Mouse (Mus musculus) inflammation-experienced regulatory T-cells (primary cell): ENCODE results near the gene 4921501E09Rik. TPM values are rescaled to one million over a fixed set of nuclear protein-coding genes. Genes with fewer than 3 reads are reported as not detected.

ENCODE experiments used
- polyA plus RNA-seq, 2 experiments: library from polyadenylated mRNA; unstranded; fragments of 100-300 nt; shearing (Covaris generic); gene quantifications; one replicate each; pipeline ENCODE4 v1.2.1; 2017

4921501E09Rik gene
- polyA plus RNA-seq: not detected

DNA sequence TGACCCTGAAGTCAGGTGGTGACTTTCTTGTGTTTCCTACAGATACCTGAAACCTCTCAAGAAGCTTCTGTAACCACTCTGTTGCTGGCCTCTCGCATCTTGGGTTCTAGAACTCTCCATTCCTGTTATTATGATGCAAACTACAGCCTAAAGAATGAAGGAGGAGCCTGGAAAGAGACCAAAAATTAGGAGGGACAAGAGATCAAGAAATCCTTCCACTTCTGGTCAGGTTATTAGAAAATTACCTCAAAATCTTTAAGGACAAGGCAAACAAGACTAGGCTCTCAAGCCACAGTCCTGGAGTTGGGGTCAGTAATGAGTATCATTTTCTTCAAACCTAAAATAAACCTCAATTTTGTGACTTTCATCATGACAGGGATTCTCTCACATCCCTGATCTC is at the start of gene 4921501E09Rik:
TSS of gene 4921501E09Rik (minus strand) at position 101 of the 400 bp plus-strand sequence.

DNA sequence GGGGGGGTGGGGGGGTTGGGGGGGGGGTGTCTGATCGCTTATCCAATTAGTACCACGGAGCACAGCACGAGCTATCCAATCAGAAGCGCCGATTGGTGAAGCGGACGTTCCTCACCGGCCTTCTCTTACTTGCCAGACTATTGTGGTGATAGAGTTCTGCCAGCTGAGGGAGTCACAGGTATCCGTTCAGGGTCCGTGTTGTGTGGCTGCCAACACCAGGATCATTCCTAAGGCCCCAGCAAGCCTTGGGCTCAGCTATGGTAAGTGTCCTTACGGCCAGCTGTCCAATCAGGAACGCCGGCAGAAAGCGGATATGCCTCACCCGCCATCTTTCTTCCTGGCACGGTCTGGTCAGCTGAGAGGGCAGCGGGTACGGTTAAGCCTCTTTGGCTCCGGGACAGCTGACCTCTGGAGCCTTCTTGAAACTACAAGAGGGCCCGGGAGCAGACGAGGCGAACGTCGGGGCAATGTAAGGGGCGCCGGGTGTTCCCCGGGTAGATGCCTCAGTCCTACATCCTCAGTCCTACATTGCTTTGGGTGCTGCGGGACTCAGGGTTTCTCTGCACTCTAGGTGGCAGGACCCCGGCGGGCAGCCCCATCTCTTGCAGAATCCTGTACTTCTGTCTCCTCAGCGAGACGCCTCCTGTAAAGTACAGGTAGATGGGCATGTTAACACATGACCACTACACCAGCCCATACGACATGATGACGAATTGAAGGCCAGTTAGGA is 21.5 kb upstream of the 4921501E09Rik start, which contains the start of gene Zfp563:
TSS of gene Zfp563 (plus strand) at position 91 of the 730 bp plus-strand sequence.

DNA sequence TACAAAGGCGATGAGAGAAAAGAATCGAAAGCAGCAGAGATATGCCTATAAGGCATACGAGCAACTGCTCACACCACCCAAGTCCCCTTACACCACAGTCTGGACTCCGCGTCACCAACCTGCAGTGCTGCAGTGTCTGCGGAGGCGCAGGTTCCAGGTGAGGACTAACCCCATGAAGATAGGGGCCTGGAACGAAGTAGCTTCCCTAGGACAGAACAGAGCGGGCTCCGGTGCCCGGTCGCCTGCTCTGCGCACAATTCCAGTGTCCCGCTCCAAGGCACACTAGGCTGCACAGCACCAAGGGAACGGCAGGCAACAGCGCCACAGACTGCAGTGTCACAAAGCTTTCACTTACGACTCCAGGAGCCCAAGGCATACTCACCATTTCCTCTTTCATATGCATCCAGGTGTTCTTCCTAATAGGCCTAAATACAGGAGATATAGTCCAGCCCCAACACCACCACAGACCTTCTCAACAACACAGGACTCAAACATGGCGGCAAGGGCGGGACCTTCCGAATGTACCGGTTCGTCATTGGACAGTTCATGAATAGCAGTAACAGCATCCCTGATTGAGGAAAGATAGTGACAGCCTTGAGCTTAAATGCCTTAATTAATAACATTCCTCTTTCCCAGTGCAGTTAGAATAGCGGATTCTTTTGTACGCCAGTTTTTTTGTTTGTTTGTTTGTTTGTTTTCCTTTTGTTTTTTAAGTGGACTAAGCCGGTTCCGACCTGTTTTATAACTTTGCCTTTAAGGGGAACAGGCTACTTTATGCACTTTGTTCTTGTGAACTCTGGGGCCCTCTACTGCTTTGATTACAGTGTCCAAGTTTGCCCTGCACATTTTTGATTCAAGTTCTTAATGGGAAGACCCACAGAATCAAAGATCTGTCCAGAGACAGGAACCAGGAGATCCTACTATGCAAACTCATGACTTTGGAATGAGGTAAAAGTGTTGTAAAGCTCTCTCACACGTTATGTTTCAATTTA is 34.7 kb downstream of the 4921501E09Rik start, which contains the start of gene Zfp763:
TSS of gene Zfp763 (minus strand) at position 503 of the 992 bp plus-strand sequence.

Other genes starting within 250 kb of the 4921501E09Rik start
- 10 to 100 TPM in 1 of 2 experiments, 1 to 10 TPM in 1; 9.8 to 14.2 TPM for gene Zfp799, start 237.8 kb downstream of the 4921501E09Rik start, polyA plus RNA-seq
- 10 to 100 TPM in 1 of 2 experiments, 1 to 10 TPM in 1; 5.8 to 10.3 TPM for gene Zfp870, start 176.4 kb downstream of the 4921501E09Rik start, polyA plus RNA-seq
- gene Cyp4f14, start 150.7 kb downstream of the 4921501E09Rik start, polyA plus RNA-seq: not detected
- 10 to 100 TPM; 37.9 to 48.2 TPM for gene Cyp4f13, start 120.7 kb downstream of the 4921501E09Rik start, polyA plus RNA-seq
- 10 to 100 TPM; 17.0 to 21.9 TPM for gene Zfp472, start 102.2 kb downstream of the 4921501E09Rik start, polyA plus RNA-seq
- gene Zfp952, start 74.9 kb downstream of the 4921501E09Rik start, polyA plus RNA-seq: 10 to 100 TPM; 16.3 to 19.6 TPM
- gene Zfp763, start 34.7 kb downstream of the 4921501E09Rik start, polyA plus RNA-seq: 10 to 100 TPM in 1 of 2 experiments, 1 to 10 TPM in 1; 8.5 to 12.3 TPM
- 1 to 10 TPM; 5.1 to 5.2 TPM for gene Zfp563, start 21.3 kb upstream of the 4921501E09Rik start, polyA plus RNA-seq
- 1 to 10 TPM in 1 of 2 experiments, under 1 TPM in 1; 0.12 to 1.7 TPM for gene Morc2b, start 71.6 kb upstream of the 4921501E09Rik start, polyA plus RNA-seq
- gene Olfr55, start 100.4 kb upstream of the 4921501E09Rik start, polyA plus RNA-seq: not detected
- gene Olfr239, start 123.2 kb upstream of the 4921501E09Rik start, polyA plus RNA-seq: not detected
- not detected for gene Olfr1564, start 153.6 kb upstream of the 4921501E09Rik start, polyA plus RNA-seq
- 10 to 100 TPM; 15.9 to 17.1 TPM for gene Zfp955a, start 187.1 kb upstream of the 4921501E09Rik start, polyA plus RNA-seq
- under 1 TPM; 0.05 to 0.20 TPM for gene Olfr63, start 196.6 kb upstream of the 4921501E09Rik start, polyA plus RNA-seq
- 10 to 100 TPM in 1 of 2 experiments, 1 to 10 TPM in 1; 8.3 to 14.6 TPM for gene Zfp955b, start 221.5 kb upstream of the 4921501E09Rik start, polyA plus RNA-seq